Mouse (Mus musculus): ENCODE measurements around the gene Dnm3.

DNA sequence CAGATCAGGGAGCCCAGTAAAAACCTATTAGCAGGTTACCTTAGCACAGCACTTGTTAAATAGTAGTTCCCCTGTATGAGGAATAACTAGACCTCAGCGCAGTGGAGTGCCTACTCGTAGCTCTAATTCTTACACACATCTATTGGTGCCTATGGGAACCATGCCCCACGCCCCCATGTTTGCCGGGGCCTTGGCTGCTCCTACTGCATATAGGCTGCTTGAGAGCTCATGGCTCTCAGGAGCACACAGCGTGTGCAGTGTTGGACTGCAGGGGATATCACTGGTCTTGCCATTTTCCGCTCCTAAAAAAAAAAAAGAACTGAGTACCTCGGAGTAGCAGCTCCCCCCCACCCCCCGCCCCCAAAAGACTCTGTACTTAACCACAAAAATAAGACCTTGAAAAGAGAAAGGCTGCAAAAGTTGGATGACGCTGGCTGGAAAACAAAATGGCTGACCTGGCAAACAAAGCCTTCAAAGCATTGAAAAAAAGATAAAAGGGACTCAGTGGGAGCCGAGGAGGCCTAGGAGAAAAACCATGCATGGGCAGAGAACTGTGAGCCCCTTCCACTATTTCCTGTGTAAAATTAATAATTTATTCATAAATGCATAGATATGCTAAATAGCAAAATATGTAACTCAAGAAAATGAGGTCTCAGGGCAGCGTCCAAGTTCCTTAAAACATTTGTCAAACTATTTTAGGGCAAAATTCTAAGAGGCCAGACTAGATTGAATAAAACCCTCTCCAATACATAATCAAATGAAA, 342.2 kb downstream of the Dnm3 start:
- TF ChIP-seq CTCF (IDR thresholded peaks at IDR 0.05 in 2 of 3, conservative IDR thresholded peaks at IDR 0.05 in 1 of 3; ENCODE audit: control insufficient read depth in 1 of 3, insufficient read depth in 1 of 3, low read depth in 2 of 3, low read length in 3 of 3, poor library complexity in 1 of 3, severe bottlenecking in 1 of 3) (no peak), E2F4 (IDR thresholded peaks at IDR 0.05; ENCODE audit: borderline replicate concordance, low read depth, low read length) (no peak), POLR2A (IDR thresholded peaks at IDR 0.05; ENCODE audit: control insufficient read depth in 1 of 2, insufficient read depth in 1 of 2, low read depth in 1 of 2, low read length in 2 of 2, poor library complexity in 1 of 2) (no peak), POLR2AphosphoS2 (IDR thresholded peaks at IDR 0.05; ENCODE audit: low read length) (no peak), BHLHE40 (IDR thresholded peaks at IDR 0.05; ENCODE audit: borderline replicate concordance, low read depth, low read length) (no peak), TCF12 (IDR thresholded peaks at IDR 0.05; ENCODE audit: low read depth, low read length) (no peak), EP300 (IDR thresholded peaks at IDR 0.05; ENCODE audit: low read depth in 1 of 2, low read length in 2 of 2) (no peak), ZKSCAN1 (IDR thresholded peaks at IDR 0.05; ENCODE audit: low read depth, low read length) (no peak), TAL1 (IDR thresholded peaks at IDR 0.05; ENCODE audit: low read length) (no peak), GATA1 (IDR thresholded peaks at IDR 0.05; ENCODE audit: low read depth, low read length) (no peak)
